Mouse (Mus musculus): ENCODE results near the gene Pitpnm2.

GRCm38 (mm10) chr5:124282854-124283253 lies 33.3 kb upstream of the Pitpnm2 start:
- no peak for TF ChIP-seq POLR2A (IDR thresholded peaks at IDR 0.05; ENCODE audit: insufficient read depth, low read depth, low read length)
- TF ChIP-seq CTCF (IDR thresholded peaks at IDR 0.05; ENCODE audit: insufficient read depth, low read depth, low read length) = no peak
